Mouse (Mus musculus) cerebellum, adult 2 months (tissue): ENCODE measurements at regions not wholly inside any gene's neighbourhood (a gene's known extent, or its start where the extent isn't known, plus 50 kb on each side); places are given as distances from the start of the nearest gene placed in this dataset.

ENCODE experiments used
- DNase-seq, 2 experiments: peaks; one replicate each; pipeline ENCODE4 v3.0.0; 2021
- H3K27ac ChIP-seq: fragments of 200-500 bp; 2 replicates; pipeline ENCODE4 v1.5.1; 2012; ENCODE audit warnings: low read length, control low read depth, inconsistent platforms; ENCODE audit not compliant: insufficient read depth
- H3K27me3 ChIP-seq: fragments of 200-500 bp; 2 replicates; pipeline ENCODE4 v1.6.1; 2012; ENCODE audit warnings: inconsistent platforms, mild to moderate bottlenecking, low read length, moderate library complexity; ENCODE audit not compliant: control insufficient read depth, insufficient read depth
- H3K4me1 ChIP-seq: fragments of 200-500 bp; 2 replicates; pipeline ENCODE4 v1.6.1; 2011; ENCODE audit warnings: low read length; ENCODE audit not compliant: control insufficient read depth, insufficient read depth
- H3K4me3 ChIP-seq: fragments of 200-500 bp; replicated peaks from 2 replicates; pipeline ENCODE3; 2011; ENCODE audit warnings: mild to moderate bottlenecking, low read depth, low read length, control low read depth; ENCODE audit not compliant: insufficient read depth
- CTCF ChIP-seq: fragments of 200-500 bp; IDR thresholded peaks from 2 replicates; pipeline ENCODE4 v1.5.1; 2011; ENCODE audit warnings: low read depth, mild to moderate bottlenecking, control low read depth, low read length, moderate library complexity, borderline replicate concordance; ENCODE audit not compliant: insufficient read depth
- POLR2A ChIP-seq: fragments of 200-500 bp; IDR thresholded peaks from 2 replicates; pipeline ENCODE4 v1.6.1; 2011; ENCODE audit warnings: low read length, control low read depth, borderline replicate concordance; ENCODE audit not compliant: insufficient read depth
- WGBS: fragments of 180-500 bp; shearing (Covaris S2); methylation state at CpG from one replicate; pipeline ENCODE4 v1.1.7; 2018; 5-methylcytosine and 5-hydroxymethylcytosine counted together

DNA sequence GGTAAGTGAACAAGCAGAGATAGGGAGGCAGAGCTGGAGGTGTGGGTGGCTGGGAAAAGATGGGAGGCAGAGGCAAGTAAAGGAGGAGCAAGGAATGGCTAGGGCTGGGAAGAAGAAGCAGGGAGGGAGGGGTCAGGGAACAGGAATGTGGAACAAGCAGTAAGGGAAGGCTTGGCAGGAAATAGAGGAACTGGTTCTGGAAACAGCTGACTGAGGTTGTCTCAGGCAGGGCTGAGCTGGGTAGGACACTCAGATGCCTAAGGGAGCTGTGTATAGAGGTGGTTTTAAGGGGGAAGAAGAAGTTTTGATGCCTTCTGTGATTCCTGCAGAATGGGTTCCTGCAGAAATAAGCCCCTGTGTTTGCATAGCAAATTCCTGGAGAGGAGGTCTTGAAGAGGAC lies 92.7 kb downstream of the Nucb2 start:
- Histone ChIP-seq H3K4me1 (no peaks in the 10 kb centered on the region), H3K4me3 (no peak overlapping the region), H3K27ac (no peak overlapping the region), H3K27me3 (no peaks in the 10 kb centered on the region)
- TF ChIP-seq CTCF (no peak), POLR2A (no peak)
- DNase-seq = no peak

DNA sequence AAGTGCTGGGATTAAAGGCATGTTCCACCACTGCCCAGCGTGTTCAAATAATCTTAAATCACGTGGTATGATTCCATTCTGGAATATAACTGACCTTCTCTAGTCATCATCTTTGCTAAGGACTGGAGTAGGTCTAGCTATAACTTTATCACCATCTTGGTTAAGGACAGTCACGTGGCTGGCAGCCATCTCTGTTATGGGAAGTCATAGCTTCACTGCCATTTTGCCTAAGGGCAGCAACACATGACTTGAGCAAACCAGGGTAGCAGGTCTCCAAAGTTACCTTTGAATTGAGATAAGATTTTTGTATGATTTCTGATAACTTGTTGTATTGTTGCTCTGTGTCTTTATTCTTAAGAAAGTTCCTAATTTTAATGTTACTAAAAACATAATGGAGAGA lies 96.2 kb downstream of the Nucb2 start:
- 83% methylated on average over 3 of the region's 3 CpGs for WGBS

DNA sequence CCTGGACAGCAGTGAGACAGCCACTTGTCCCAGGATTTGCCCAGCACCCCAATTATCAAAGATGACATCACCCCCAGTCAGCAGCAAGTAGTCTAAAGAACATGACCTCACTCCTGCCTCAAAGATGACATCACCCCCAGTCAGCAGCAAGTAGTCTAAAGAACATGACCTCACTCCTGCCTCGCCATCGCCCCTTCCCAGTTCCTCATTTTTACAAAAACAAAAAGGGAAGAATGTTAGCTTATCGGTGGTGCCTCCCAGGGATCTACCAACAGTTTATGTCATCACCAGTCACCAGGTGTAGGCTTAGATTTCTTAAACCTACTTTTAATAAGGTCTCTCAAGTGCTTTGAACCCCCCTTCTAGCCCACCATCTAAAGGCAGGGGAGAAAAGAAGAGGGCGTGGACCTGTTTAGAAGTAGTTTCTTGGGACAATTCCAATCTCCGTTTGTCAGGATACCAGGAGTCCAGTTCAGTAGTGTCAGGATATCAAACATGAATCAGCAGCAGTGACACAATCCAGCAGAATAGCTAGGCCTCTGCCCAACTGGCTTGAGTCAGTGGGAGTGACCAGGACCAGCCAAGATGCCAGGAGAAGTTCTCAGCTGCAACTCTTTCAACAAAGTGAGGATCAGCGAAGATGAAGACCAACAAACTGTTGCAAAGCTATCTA lies 99.1 kb downstream of the Nucb2 start:
- WGBS = 84% methylated on average over 6 of the region's 6 CpGs
- peaks cover 5% of the 10 kb centered on the region; the same call in 1 of the 2 replicates for H3K4me1 ChIP-seq
- no peaks in the 10 kb centered on the region for H3K27me3 ChIP-seq
- H3K4me3 ChIP-seq = no peak overlapping the region
- no peak for DNase-seq
- TF ChIP-seq POLR2A (no peak), CTCF (no peak)
- H3K27ac ChIP-seq = no peak overlapping the region

More for the DNA sequence above, 96.2 kb downstream of the Nucb2 start:
- no peak for DNase-seq
- H3K27ac ChIP-seq = no peak overlapping the region
- H3K4me1 ChIP-seq = no peaks in the 10 kb centered on the region
- no peak overlapping the region for H3K4me3 ChIP-seq
- no peaks in the 10 kb centered on the region for H3K27me3 ChIP-seq
- TF ChIP-seq CTCF (no peak), POLR2A (no peak)

DNA sequence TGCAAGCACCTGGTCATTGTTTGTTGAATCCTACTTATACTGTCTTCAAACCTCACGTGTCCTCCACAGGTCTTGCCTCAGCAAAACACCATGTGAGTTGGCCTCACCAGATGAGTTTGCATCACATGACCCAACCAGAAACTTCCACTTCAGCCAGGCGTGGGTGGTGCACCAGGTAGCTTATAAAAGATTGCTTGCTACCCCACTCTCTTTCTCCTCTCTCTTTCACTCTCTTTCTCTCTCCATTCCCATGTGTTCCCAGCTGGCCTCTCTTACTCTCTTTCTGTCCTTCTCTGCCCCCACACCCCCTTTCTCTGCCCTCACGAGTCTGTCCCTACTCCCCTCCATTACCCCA lies 99.6 kb downstream of the Nucb2 start:
- peaks cover 5% of the 10 kb centered on the region; the same call in 1 of the 2 replicates for H3K4me1 ChIP-seq
- H3K27me3 ChIP-seq = no peaks in the 10 kb centered on the region
- DNase-seq = no peak
- no peak for TF ChIP-seq CTCF
- TF ChIP-seq POLR2A = no peak
- H3K4me3 ChIP-seq = no peak overlapping the region
- no peak overlapping the region for H3K27ac ChIP-seq
- WGBS = 88% methylated on average over 3 of the region's 3 CpGs

DNA sequence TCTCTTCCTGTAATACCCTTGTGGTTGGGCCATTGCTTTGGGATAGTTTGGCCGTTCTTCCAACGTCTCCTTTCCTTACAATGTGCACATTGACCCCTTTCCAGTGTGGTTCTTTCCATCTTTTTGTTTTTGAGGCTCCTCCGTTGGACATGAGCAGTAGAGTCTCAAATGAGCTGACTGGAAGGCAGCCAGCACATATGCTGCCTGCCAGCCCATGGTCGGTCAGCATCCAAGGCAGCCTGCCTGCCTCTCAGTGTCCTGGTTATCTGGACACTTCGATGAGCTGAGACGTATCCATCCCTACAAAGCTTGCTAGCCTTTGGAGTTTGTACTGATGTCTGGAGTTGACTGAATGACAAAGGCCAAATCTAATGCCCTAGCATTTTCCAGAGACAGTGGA lies 102.1 kb downstream of the Nucb2 start:
- Histone ChIP-seq H3K27me3 (no peaks in the 10 kb centered on the region), H3K4me3 (no peak overlapping the region), H3K27ac (no peak overlapping the region), H3K4me1 (peaks cover 5% of the 10 kb centered on the region; the same call in 1 of the 2 replicates)
- TF ChIP-seq CTCF = no peak
- TF ChIP-seq POLR2A = no peak
- DNase-seq = peak; percentile 36 to 67
- 10% methylated on average over 6 of the region's 6 CpGs for WGBS

DNA sequence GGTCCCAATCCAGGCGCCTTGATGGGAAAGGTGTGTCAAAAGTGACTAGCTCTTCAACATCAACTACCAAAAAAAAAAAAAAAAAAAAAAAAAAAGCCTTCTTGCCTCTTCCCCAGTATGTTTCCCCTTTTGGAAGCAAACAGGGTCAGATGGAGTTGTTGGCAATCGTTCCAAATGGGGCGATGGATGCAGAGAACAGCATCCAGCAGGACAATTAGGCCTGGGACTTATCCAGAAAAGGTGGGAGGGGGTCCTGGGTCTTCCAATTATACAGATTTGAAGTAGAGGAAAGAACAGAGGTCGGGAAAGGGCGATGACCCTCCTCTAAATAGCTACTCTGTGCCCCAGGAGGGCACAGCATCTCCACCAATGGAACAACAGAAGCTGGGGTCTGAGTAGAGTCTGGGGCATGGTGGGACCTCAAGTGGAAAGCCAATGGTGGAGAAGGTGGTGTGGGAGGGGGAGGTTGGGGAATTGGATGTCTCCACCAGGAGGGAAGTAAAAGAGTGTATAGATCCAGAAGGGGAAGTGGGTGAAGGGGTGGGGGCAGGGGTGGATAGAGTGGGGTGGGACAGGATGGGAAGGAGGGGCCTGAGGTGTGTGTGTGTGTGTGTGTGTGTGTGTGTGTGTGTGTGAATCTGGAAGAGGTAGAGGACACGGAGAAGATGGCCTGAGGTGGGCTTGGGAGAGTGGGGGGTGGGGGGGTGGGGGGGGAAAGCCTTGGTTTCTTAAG lies 102.7 kb downstream of the Nucb2 start:
- 20% methylated on average over 6 of the region's 6 CpGs for WGBS
- TF ChIP-seq POLR2A = no peak
- TF ChIP-seq CTCF = no peak
- DNase-seq = peak; percentile 24 to 34
- H3K4me1 ChIP-seq = peaks cover 5% of the 10 kb centered on the region; the same call in 1 of the 2 replicates
- no peak overlapping the region for H3K4me3 ChIP-seq
- no peak overlapping the region for H3K27ac ChIP-seq
- H3K27me3 ChIP-seq = no peaks in the 10 kb centered on the region

DNA sequence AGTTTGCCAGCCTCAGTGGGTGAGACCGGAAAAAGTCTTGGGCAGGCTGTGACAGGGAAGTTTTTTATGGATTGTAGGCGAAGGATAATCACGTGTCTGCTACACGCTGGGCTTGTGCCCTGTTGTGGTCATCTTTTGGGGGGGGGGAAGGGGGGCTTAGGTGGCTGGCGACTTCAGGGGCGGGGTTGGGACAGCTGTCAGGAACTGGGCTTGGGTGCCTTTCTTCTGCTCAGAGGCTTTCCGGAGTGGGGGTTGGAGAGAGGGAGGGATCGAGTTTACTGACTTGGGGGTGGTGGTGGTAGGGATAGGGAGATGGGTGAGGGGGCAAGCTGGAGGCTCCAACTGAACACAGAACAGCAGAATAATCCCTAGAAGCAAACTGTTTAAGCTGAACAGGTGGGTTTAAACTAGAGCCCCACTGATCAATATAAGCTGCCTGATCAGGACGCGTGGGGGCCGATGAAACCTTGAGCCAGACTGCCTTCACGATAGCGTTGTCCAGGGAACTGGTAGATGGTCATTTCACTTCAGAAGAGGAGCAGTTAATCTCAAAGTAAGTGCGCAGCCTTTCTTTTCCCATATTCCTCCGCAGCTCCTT lies 103.6 kb downstream of the Nucb2 start:
- Histone ChIP-seq H3K4me1 (peaks cover 5% of the 10 kb centered on the region; the same call in 1 of the 2 replicates), H3K4me3 (peak overlapping the region; percentile 46), H3K27me3 (no peaks in the 10 kb centered on the region), H3K27ac (no peak overlapping the region)
- DNase-seq = no peak
- 3% methylated on average over 15 of the region's 15 CpGs for WGBS
- TF ChIP-seq POLR2A (no peak), CTCF (no peak)
